Mouse (Mus musculus) MEL (cell line): Measurements from ENCODE around the gene Rftn1. TPM values are rescaled to one million over a fixed set of nuclear protein-coding genes. Genes with fewer than 3 reads are reported as not detected.

ENCODE experiments used
- DNase-seq: peaks from one replicate; pipeline ENCODE4 v3.0.0; 2011; ENCODE audit warnings: low read depth, low spot score
- H3K27ac ChIP-seq: 2 replicates; pipeline ENCODE4 v1.5.1; 2012; ENCODE audit warnings: low read depth, mild to moderate bottlenecking, control low read depth, low read length, moderate library complexity; ENCODE audit not compliant: control insufficient read depth
- H3K27me3 ChIP-seq, 2 experiments: fragments of 150-350 bp in 1 of 2; sonication (generic) in 1 of 2; 2 replicates each; pipeline ENCODE4 v1.6.1; 2012; ENCODE audit warnings: low read length in 2 of 2, mild to moderate bottlenecking in 2 of 2, improper control_type of control experiment in 1 of 2, moderate library complexity in 1 of 2; ENCODE audit not compliant: insufficient read depth in 2 of 2, control insufficient read depth in 1 of 2
- H3K36me3 ChIP-seq, 2 experiments: 2 replicates each; pipeline ENCODE4 v1.6.1; 2012 to 2014; ENCODE audit warnings: low read length in 2 of 2, improper control_type of control experiment in 1 of 2, inconsistent platforms in 1 of 2, mild to moderate bottlenecking in 1 of 2; ENCODE audit not compliant: insufficient read depth in 2 of 2, control insufficient read depth in 1 of 2
- H3K4me1 ChIP-seq, 2 experiments: fragments of 150-350 bp in 1 of 2; sonication (generic) in 1 of 2; 2 replicates each; pipeline ENCODE4 v1.6.1; 2012; ENCODE audit warnings: low read length in 2 of 2, improper control_type of control experiment in 1 of 2, mild to moderate bottlenecking in 1 of 2; ENCODE audit not compliant: insufficient read depth in 2 of 2, control insufficient read depth in 1 of 2
- H3K4me3 ChIP-seq, 2 experiments: fragments of 150-350 bp in 1 of 2; sonication (generic) in 1 of 2; 2 replicates each; pipeline ENCODE4 v1.5.1; 2012; ENCODE audit warnings: low read depth in 2 of 2, low read length in 2 of 2, mild to moderate bottlenecking in 2 of 2, moderate library complexity in 2 of 2, control low read depth in 1 of 2, improper control_type of control experiment in 1 of 2; ENCODE audit not compliant: control insufficient read depth in 1 of 2, insufficient read depth in 1 of 2
- H3K79me2 ChIP-seq: 2 replicates; pipeline ENCODE4 v1.6.1; 2012; ENCODE audit warnings: mild to moderate bottlenecking, low read length, moderate library complexity; ENCODE audit not compliant: control insufficient read depth, poor library complexity, insufficient read depth
- H3K9ac ChIP-seq: 2 replicates; pipeline ENCODE4 v1.6.1; 2012; ENCODE audit warnings: low read depth, mild to moderate bottlenecking, control low read depth, low read length, moderate library complexity; ENCODE audit not compliant: control insufficient read depth, poor library complexity, severe bottlenecking
- H3K9me3 ChIP-seq: fragments of 150-350 bp; sonication (generic); replicated peaks from 2 replicates; pipeline ENCODE4 v1.6.1; 2012; ENCODE audit warnings: mild to moderate bottlenecking, low read length, improper control_type of control experiment, moderate library complexity; ENCODE audit not compliant: insufficient read depth
- BHLHE40 ChIP-seq: IDR thresholded peaks from 2 replicates; pipeline ENCODE4 v1.6.1; 2012; ENCODE audit warnings: low read depth, mild to moderate bottlenecking, inconsistent platforms, low read length, improper control_type of control experiment, borderline replicate concordance
- CHD1 ChIP-seq: IDR thresholded peaks from 2 replicates; pipeline ENCODE4 v1.6.1; 2012; ENCODE audit warnings: low read depth, mild to moderate bottlenecking, inconsistent platforms, low read length, improper control_type of control experiment
- CHD2 ChIP-seq: IDR thresholded peaks from 2 replicates; pipeline ENCODE4 v1.6.1; 2011; ENCODE audit warnings: low read length, improper control_type of control experiment
- CTCF ChIP-seq, 3 experiments: IDR thresholded peaks in 2 of 3; conservative IDR thresholded peaks in 1 of 3; 2 replicates each; pipeline ENCODE4 v1.5.1; 2011 to 2012; ENCODE audit warnings: low read length in 3 of 3, low read depth in 2 of 3, mild to moderate bottlenecking in 2 of 3, improper control_type of control experiment in 1 of 3, inconsistent platforms in 1 of 3, mixed read lengths in 1 of 3, moderate library complexity in 1 of 3; ENCODE audit not compliant: control insufficient read depth in 1 of 3, insufficient read depth in 1 of 3, poor library complexity in 1 of 3, severe bottlenecking in 1 of 3
- E2F4 ChIP-seq: IDR thresholded peaks from 2 replicates; pipeline ENCODE4 v1.6.1; 2011; ENCODE audit warnings: low read depth, low read length, improper control_type of control experiment, borderline replicate concordance
- ELF1 ChIP-seq: IDR thresholded peaks from 2 replicates; pipeline ENCODE4 v1.6.1; 2014; ENCODE audit warnings: low read depth, mild to moderate bottlenecking, inconsistent platforms, low read length, improper control_type of control experiment, moderate library complexity
- EP300 ChIP-seq, 2 experiments: IDR thresholded peaks; 2 replicates each; pipeline ENCODE4 v1.6.1; 2011; ENCODE audit warnings: improper control_type of control experiment in 2 of 2, low read length in 2 of 2, low read depth in 1 of 2, mild to moderate bottlenecking in 1 of 2
- ETS1 ChIP-seq: IDR thresholded peaks from 2 replicates; pipeline ENCODE4 v1.6.1; 2012; ENCODE audit warnings: low read depth, mild to moderate bottlenecking, inconsistent platforms, low read length, improper control_type of control experiment, moderate library complexity
- GABPA ChIP-seq: IDR thresholded peaks from 2 replicates; pipeline ENCODE4 v1.6.1; 2012; ENCODE audit warnings: low read depth, mild to moderate bottlenecking, inconsistent platforms, low read length, improper control_type of control experiment, moderate library complexity
- GATA1 ChIP-seq: IDR thresholded peaks from 2 replicates; pipeline ENCODE4 v1.6.1; 2011; ENCODE audit warnings: low read depth, low read length, improper control_type of control experiment
- HCFC1 ChIP-seq: IDR thresholded peaks from 2 replicates; pipeline ENCODE4 v1.6.1; 2012; ENCODE audit warnings: low read depth, mild to moderate bottlenecking, inconsistent platforms, low read length, improper control_type of control experiment, moderate library complexity
- JUND ChIP-seq: IDR thresholded peaks from 2 replicates; pipeline ENCODE4 v1.6.1; 2011; ENCODE audit warnings: low read depth, mild to moderate bottlenecking, improper control_type of control experiment, low read length
- KAT2A ChIP-seq: conservative IDR thresholded peaks from 2 replicates; pipeline ENCODE4 v1.6.1; 2012; ENCODE audit warnings: low read depth, low read length, improper control_type of control experiment, inconsistent platforms
- MAFK ChIP-seq: IDR thresholded peaks from 2 replicates; pipeline ENCODE4 v1.6.1; 2011; ENCODE audit warnings: low read depth, mild to moderate bottlenecking, low read length, improper control_type of control experiment, borderline replicate concordance
- MAX ChIP-seq: IDR thresholded peaks from 2 replicates; pipeline ENCODE4 v1.6.1; 2011; ENCODE audit warnings: low read length, improper control_type of control experiment
- MAZ ChIP-seq: IDR thresholded peaks from 2 replicates; pipeline ENCODE4 v1.6.1; 2012; ENCODE audit warnings: low read depth, mild to moderate bottlenecking, inconsistent platforms, low read length, improper control_type of control experiment
- MXI1 ChIP-seq: IDR thresholded peaks from 2 replicates; pipeline ENCODE4 v1.6.1; 2011; ENCODE audit warnings: mild to moderate bottlenecking, low read depth, low read length, improper control_type of control experiment
- MYB ChIP-seq: IDR thresholded peaks from 2 replicates; pipeline ENCODE4 v1.6.1; 2011; ENCODE audit warnings: mild to moderate bottlenecking, low read depth, low read length, improper control_type of control experiment
- NELFE ChIP-seq: IDR thresholded peaks from 2 replicates; pipeline ENCODE4 v1.6.1; 2011; ENCODE audit warnings: low read depth, low read length, improper control_type of control experiment
- NRF1 ChIP-seq: IDR thresholded peaks from 2 replicates; pipeline ENCODE4 v1.6.1; 2014; ENCODE audit warnings: low read depth, mild to moderate bottlenecking, inconsistent platforms, low read length, improper control_type of control experiment, moderate library complexity; ENCODE audit not compliant: poor library complexity, insufficient read depth, severe bottlenecking
- POLR2A ChIP-seq, 2 experiments: IDR thresholded peaks; 2 replicates each; pipeline ENCODE4 v1.6.1; 2011 to 2012; ENCODE audit warnings: low read length in 2 of 2, mild to moderate bottlenecking in 2 of 2, control low read depth in 1 of 2, improper control_type of control experiment in 1 of 2, low read depth in 1 of 2, moderate library complexity in 1 of 2; ENCODE audit not compliant: control insufficient read depth in 1 of 2, insufficient read depth in 1 of 2, poor library complexity in 1 of 2
- POLR2AphosphoS2 ChIP-seq: IDR thresholded peaks from 2 replicates; pipeline ENCODE4 v1.6.1; 2011; ENCODE audit warnings: low read length, improper control_type of control experiment
- POLR2AphosphoS5 ChIP-seq: IDR thresholded peaks from 2 replicates; pipeline ENCODE4 v1.6.1; 2012; ENCODE audit warnings: low read depth, borderline replicate concordance, mild to moderate bottlenecking, inconsistent platforms, low read length, moderate library complexity, mixed read lengths
- RAD21 ChIP-seq: IDR thresholded peaks from 2 replicates; pipeline ENCODE4 v1.6.1; 2011; ENCODE audit warnings: mild to moderate bottlenecking, low read depth, low read length, improper control_type of control experiment
- RCOR1 ChIP-seq: IDR thresholded peaks from 2 replicates; pipeline ENCODE4 v1.6.1; 2012; ENCODE audit warnings: low read depth, mild to moderate bottlenecking, inconsistent platforms, low read length, improper control_type of control experiment
- SIN3A ChIP-seq: IDR thresholded peaks from 2 replicates; pipeline ENCODE4 v1.6.1; 2012; ENCODE audit warnings: low read length, improper control_type of control experiment, inconsistent platforms
- SMC3 ChIP-seq: IDR thresholded peaks from 2 replicates; pipeline ENCODE4 v1.6.1; 2011; ENCODE audit warnings: low read depth, low read length, improper control_type of control experiment
- TAL1 ChIP-seq: IDR thresholded peaks from 2 replicates; pipeline ENCODE4 v1.6.1; 2012; ENCODE audit warnings: mild to moderate bottlenecking, inconsistent platforms, low read length, moderate library complexity, mixed read lengths
- TBP ChIP-seq: IDR thresholded peaks from 2 replicates; pipeline ENCODE4 v1.8.0; 2011; ENCODE audit warnings: low read depth, low read length, improper control_type of control experiment
- TCF12 ChIP-seq: IDR thresholded peaks from 2 replicates; pipeline ENCODE4 v1.6.1; 2014; ENCODE audit warnings: low read depth, mild to moderate bottlenecking, inconsistent platforms, low read length, improper control_type of control experiment, moderate library complexity
- UBTF ChIP-seq: IDR thresholded peaks from 2 replicates; pipeline ENCODE4 v1.6.1; 2012; ENCODE audit warnings: low read depth, mild to moderate bottlenecking, inconsistent platforms, low read length, improper control_type of control experiment, moderate library complexity, borderline replicate concordance; ENCODE audit not compliant: insufficient read depth
- USF1 ChIP-seq: IDR thresholded peaks from 2 replicates; pipeline ENCODE4 v1.6.1; 2014; ENCODE audit warnings: low read depth, mild to moderate bottlenecking, inconsistent platforms, low read length, improper control_type of control experiment, moderate library complexity
- USF2 ChIP-seq, 2 experiments: IDR thresholded peaks; 2 replicates each; pipeline ENCODE4 v1.6.1; 2011 to 2012; ENCODE audit warnings: improper control_type of control experiment in 2 of 2, low read length in 2 of 2, borderline replicate concordance in 1 of 2, inconsistent platforms in 1 of 2, low read depth in 1 of 2, mild to moderate bottlenecking in 1 of 2; ENCODE audit not compliant: insufficient read depth in 1 of 2
- ZC3H11A ChIP-seq: IDR thresholded peaks from 2 replicates; pipeline ENCODE4 v1.6.1; 2012; ENCODE audit warnings: low read depth, mild to moderate bottlenecking, inconsistent platforms, low read length, improper control_type of control experiment
- ZKSCAN1 ChIP-seq: IDR thresholded peaks from 2 replicates; pipeline ENCODE4 v1.6.1; 2012; ENCODE audit warnings: low read depth, mild to moderate bottlenecking, inconsistent platforms, low read length, improper control_type of control experiment, moderate library complexity
- ZMIZ1 ChIP-seq: IDR thresholded peaks from 2 replicates; pipeline ENCODE4 v1.6.1; 2012; ENCODE audit warnings: low read depth, mild to moderate bottlenecking, inconsistent platforms, low read length, improper control_type of control experiment, moderate library complexity
- ZNF384 ChIP-seq: IDR thresholded peaks from 2 replicates; pipeline ENCODE4 v1.6.1; 2012; ENCODE audit warnings: low read depth, mild to moderate bottlenecking, inconsistent platforms, low read length, improper control_type of control experiment
- polyA plus RNA-seq, 2 experiments: library from polyadenylated mRNA; stranded (reverse) in 1 of 2; unstranded in 1 of 2; fragments of >175 nt in 1 of 2; fragments of >200 nt in 1 of 2; gene quantifications; 2 replicates each; pipeline versions ENCODE4 v1.2.1 to v1.2.4; 2012; ENCODE audit warnings: low replicate concordance in 2 of 2, low read depth in 1 of 2; ENCODE audit not compliant: insufficient read length in 2 of 2, insufficient read depth in 1 of 2, missing spikeins in 1 of 2
- total RNA-seq: library from RNA; depleted of rRNA; stranded (reverse); fragments of 300-350 nt; gene quantifications from 2 replicates; pipeline ENCODE4 v1.2.3, GENCODE M21; 2012

Gene Rftn1
- total and polyA plus RNA-seq, 3 experiments = 70.2 to 76.1 TPM; not detected in 1

DNA sequence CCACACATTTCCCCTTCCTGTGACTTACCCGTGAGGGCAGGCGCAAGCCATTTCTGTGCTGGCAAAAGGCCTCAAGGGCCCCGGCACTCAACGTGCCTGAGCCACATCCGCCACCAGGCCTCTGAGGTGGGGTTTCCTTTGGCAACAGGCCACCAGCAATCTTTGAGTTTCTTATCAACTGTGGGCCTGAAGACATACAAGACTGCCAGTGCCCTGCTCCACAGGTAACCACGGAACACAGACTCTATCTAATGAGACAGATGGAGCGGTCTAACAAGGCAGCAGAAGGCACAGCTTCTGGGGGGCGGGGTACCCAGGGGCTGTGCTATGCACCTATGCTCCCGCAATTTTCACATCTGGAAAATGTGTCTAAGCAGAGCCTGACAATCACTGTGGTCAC lies 54.4 kb downstream of the Rftn1 start:
- H3K79me2 ChIP-seq = no peaks in the 10 kb centered on the region
- no peak overlapping the region for H3K9ac ChIP-seq
- H3K4me1 ChIP-seq = peaks cover 2 to 10% of the 10 kb centered on the region in 2 experiments; a peak in 2 of 4 replicates
- H3K27ac ChIP-seq = no peak overlapping the region
- H3K27me3 ChIP-seq = no peaks in the 10 kb centered on the region
- DNase-seq = peak; percentile 95
- H3K36me3 ChIP-seq = peaks cover 0 to 8% of the 10 kb centered on the region in 2 experiments; a peak in 2 of 4 replicates
- no peak overlapping the region for H3K4me3 ChIP-seq
- no peaks in the 10 kb centered on the region for H3K9me3 ChIP-seq
- TF ChIP-seq POLR2AphosphoS2 (0 out of 2 replicates have a peak, but pooled peaks have one; percentile 55), ZNF384 (no peak), CTCF (IDR thresholded peaks at IDR 0.05 in 2 of 3, conservative IDR thresholded peaks at IDR 0.05 in 1 of 3; ENCODE audit: control insufficient read depth in 1 of 3, insufficient read depth in 1 of 3, low read depth in 2 of 3, low read length in 3 of 3, poor library complexity in 1 of 3, severe bottlenecking in 1 of 3) (no peak), ZC3H11A (no peak), E2F4 (no peak), CHD2 (no peak), NELFE (no peak), BHLHE40 (peak; percentile 87), POLR2A (IDR thresholded peaks at IDR 0.05; ENCODE audit: control insufficient read depth in 1 of 2, insufficient read depth in 1 of 2, low read depth in 1 of 2, low read length in 2 of 2, poor library complexity in 1 of 2) (no peak), USF2 (IDR thresholded peaks at IDR 0.05; ENCODE audit: borderline replicate concordance in 1 of 2, insufficient read depth in 1 of 2, low read depth in 1 of 2, low read length in 2 of 2) (no peak), MAFK (peak; percentile 69; the same call in 1 of the 2 replicates), KAT2A (no peak), ELF1 (no peak), ZKSCAN1 (no peak), GATA1 (peak; percentile 89), POLR2AphosphoS5 (no peak), ETS1 (peak; percentile 86), RCOR1 (peak; percentile 99), HCFC1 (peak; percentile 56), MAX (peak; percentile 68), CHD1 (no peak), UBTF (no peak), MAZ (0 out of 2 replicates have a peak, but pooled peaks have one; percentile 43), USF1 (no peak), MYB (peak; percentile 57; the same call in 1 of the 2 replicates), EP300 (IDR thresholded peaks at IDR 0.05; ENCODE audit: low read depth in 1 of 2, low read length in 2 of 2) (peak; percentile 87 to 93), RAD21 (no peak), GABPA (no peak), TAL1 (peak; percentile 92), NRF1 (peak; percentile 37; the same call in 1 of the 2 replicates), SIN3A (peak; percentile 58; the same call in 1 of the 2 replicates), MXI1 (peak; percentile 75), SMC3 (peak; percentile 26; the same call in 1 of the 2 replicates), TBP (no peak), TCF12 (peak; percentile 94), ZMIZ1 (no peak), JUND (no peak)
